Mouse (Mus musculus) kidney, adult 2 months (tissue): ENCODE measurements around the gene Grin3b. TPM values are rescaled to one million over a fixed set of nuclear protein-coding genes. Genes with fewer than 3 reads are reported as not detected.

ENCODE experiments used
- DNase-seq: peaks from one replicate; pipeline ENCODE4 v3.0.0; 2021
- H3K27ac ChIP-seq: fragments of 200-500 bp; 2 replicates; pipeline ENCODE4 v1.5.1; 2012; ENCODE audit warnings: low read depth, low read length, control low read depth, inconsistent platforms; ENCODE audit not compliant: insufficient read depth
- H3K27me3 ChIP-seq: fragments of 200-500 bp; replicated peaks from 2 replicates; pipeline ENCODE4 v1.6.1; 2012; ENCODE audit warnings: mild to moderate bottlenecking, moderate library complexity, low read length, inconsistent platforms; ENCODE audit not compliant: control insufficient read depth, insufficient read depth
- H3K36me3 ChIP-seq: fragments of 200-500 bp; 2 replicates; pipeline ENCODE4 v1.6.1; 2012; ENCODE audit warnings: mild to moderate bottlenecking, moderate library complexity, low read length, inconsistent platforms; ENCODE audit not compliant: control insufficient read depth, insufficient read depth
- H3K4me1 ChIP-seq: fragments of 200-500 bp; 2 replicates; pipeline ENCODE4 v1.6.1; 2011; ENCODE audit warnings: low read length; ENCODE audit not compliant: control insufficient read depth, insufficient read depth
- H3K4me3 ChIP-seq: fragments of 200-500 bp; 2 replicates; pipeline ENCODE4 v1.5.1; 2011; ENCODE audit warnings: mild to moderate bottlenecking, low read depth, low read length, control low read depth; ENCODE audit not compliant: insufficient read depth
- CTCF ChIP-seq: fragments of 200-500 bp; conservative IDR thresholded peaks from 2 replicates; pipeline ENCODE4 v1.5.1; 2011; ENCODE audit warnings: low read depth, mild to moderate bottlenecking, control low read depth, low read length, moderate library complexity, mixed read lengths; ENCODE audit not compliant: insufficient read depth, insufficient read length
- POLR2A ChIP-seq: fragments of 200-500 bp; IDR thresholded peaks from one replicate; pipeline ENCODE4 v1.6.1; 2011; ENCODE audit warnings: low read depth, low read length, control low read depth
- WGBS: fragments of 180-500 bp; shearing (Covaris S2); methylation state at CpG from one replicate; pipeline ENCODE4 v1.1.7; 2018; 5-methylcytosine and 5-hydroxymethylcytosine counted together
- polyA plus RNA-seq: library from polyadenylated mRNA; depleted of rRNA; stranded (reverse); fragments of >200 nt; gene quantifications from 2 replicates; pipeline ENCODE4 v1.2.3, GENCODE M21; 2012

The Grin3b gene
- polyA plus RNA-seq, 1 experiment, result 1.6 TPM

DNA sequence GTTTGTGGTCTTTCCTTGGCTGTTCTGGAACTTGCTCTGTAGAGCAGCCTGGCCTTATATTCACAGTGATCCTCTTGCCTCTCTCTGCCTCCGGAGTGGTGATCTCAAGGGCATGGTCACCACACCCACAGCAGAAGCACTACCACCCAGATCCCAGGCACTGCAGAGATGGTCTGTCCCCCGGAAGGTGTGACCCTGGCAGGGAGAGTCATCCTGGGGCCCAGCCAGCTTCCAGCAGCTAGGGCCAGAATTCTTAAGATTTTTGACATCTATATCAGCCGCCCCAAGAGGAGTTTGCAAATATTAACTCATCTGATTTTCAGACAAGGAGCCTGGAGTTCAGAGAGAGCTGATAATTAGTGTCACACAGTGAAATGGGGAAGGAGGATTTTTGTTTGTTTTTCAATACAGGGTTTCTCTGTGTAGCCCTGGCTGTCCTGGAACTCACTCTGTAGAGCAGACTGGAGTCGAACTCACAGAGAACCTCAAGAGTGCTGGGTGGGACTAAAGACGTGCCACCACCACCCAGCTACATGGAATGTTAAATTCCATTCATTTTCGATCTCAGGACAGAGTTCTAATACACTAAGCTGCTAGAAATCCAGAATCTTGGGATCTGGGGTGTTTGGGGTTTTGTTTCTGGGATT lies 15.8 kb downstream of the Grin3b start:
- DNase-seq, result peak; percentile 56
- H3K27me3 ChIP-seq, result no peaks in the 10 kb centered on the region
- 15% methylated on average over 6 of the region's 6 CpGs for WGBS
- H3K4me1 ChIP-seq, result peaks cover 23% of the 10 kb centered on the region
- TF ChIP-seq CTCF (no peak), POLR2A (no peak)
- peak overlapping the region; percentile 94 for H3K27ac ChIP-seq
- H3K4me3 ChIP-seq, result peak overlapping the region; percentile 65; the same call in 1 of the 2 replicates
- H3K36me3 ChIP-seq, result no peaks in the 10 kb centered on the region

DNA sequence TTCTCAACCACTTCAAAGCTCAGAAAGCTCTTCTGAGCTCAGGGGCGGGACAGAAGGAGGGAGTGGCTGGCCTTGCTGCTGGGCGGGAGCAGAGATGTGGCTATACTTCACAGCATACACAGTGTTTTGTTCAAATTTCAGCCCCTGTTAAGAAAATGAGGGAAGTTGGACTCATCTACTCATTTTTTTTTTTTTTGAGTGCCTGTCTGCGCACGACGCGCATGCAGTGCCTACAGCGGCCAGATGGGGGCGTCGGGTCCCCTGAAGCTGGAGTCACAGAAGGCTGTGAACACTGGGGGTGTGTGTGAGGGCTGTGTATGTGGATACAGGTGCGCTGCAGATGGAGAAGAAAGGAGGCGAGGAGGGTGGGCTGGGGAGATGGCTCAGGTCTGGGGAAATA lies 16.4 kb downstream of the Grin3b start:
- Histone ChIP-seq H3K4me3 (no peak overlapping the region), H3K36me3 (no peaks in the 10 kb centered on the region), H3K27me3 (no peaks in the 10 kb centered on the region), H3K4me1 (peaks cover 23% of the 10 kb centered on the region), H3K27ac (peak overlapping the region; percentile 36; the same call in 1 of the 2 replicates)
- peak; percentile 89 for DNase-seq
- 8% methylated on average over 11 of the region's 11 CpGs for WGBS
- TF ChIP-seq CTCF, result peak; percentile 76
- no peak for TF ChIP-seq POLR2A

DNA sequence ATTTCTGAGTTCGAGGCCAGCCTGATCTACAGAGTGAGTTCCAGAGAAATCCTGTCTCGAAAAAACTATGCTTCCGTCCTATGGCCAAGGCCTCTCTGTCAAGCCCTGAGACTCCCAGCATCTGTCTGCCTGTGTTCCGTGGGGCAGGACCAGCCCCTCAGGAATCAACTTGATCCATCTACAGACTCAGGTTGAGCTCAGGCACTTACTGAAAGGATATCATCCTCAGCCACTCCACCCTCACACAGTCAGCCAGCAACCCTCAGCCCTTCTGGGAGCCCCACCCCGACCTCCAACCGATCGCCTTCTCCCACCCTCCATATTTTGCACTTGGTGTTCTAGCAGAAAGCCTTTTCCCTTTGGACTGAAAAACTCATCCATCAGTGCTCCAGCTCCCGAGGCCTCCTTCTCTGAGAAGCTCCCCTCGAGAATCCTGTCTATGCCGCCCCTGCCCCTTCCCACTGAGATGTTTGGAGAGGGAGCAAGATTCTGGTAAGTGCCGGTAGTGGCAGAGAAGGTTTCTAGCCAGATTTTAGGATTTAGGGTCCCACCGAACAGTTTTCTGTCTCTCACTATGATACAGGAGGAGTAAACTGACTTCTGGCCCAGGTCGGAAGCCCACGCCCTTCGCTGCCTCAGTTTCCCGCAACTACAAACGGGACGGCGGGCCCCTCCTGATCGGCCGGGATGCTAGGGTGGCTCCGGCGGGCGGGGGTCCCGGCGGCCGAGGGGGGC lies 17.4 kb downstream of the Grin3b start:
- peaks cover 16% of the 10 kb centered on the region for H3K4me1 ChIP-seq
- no peak for DNase-seq
- H3K27ac ChIP-seq, result peak overlapping the region; percentile 84
- H3K27me3 ChIP-seq, result no peaks in the 10 kb centered on the region
- 23% methylated on average over 27 of the region's 27 CpGs for WGBS
- no peak for TF ChIP-seq CTCF
- H3K4me3 ChIP-seq, result peak overlapping the region; percentile 73
- H3K36me3 ChIP-seq, result no peaks in the 10 kb centered on the region

GRCm38 (mm10) chr10:79988506-79989271 lies 18.2 kb downstream of the Grin3b start, which contains the start of gene Cnn2:
Gene Cnn2 (plus strand): TSS chr10:79988584.
- H3K27me3 ChIP-seq, result no peaks in the 10 kb centered on the region
- TF ChIP-seq POLR2A, result no peak
- no peak for TF ChIP-seq CTCF
- peaks cover 15% of the 10 kb centered on the region for H3K4me1 ChIP-seq
- peak within 1 kb of the TSS; percentile 73 for H3K4me3 ChIP-seq
- H3K27ac ChIP-seq, result peak within 1 kb of the TSS; percentile 84
- DNase-seq, result peak; percentile 76
- no peaks in the 10 kb centered on the region for H3K36me3 ChIP-seq
- 2% methylated on average over 59 of the region's 59 CpGs for WGBS

DNA sequence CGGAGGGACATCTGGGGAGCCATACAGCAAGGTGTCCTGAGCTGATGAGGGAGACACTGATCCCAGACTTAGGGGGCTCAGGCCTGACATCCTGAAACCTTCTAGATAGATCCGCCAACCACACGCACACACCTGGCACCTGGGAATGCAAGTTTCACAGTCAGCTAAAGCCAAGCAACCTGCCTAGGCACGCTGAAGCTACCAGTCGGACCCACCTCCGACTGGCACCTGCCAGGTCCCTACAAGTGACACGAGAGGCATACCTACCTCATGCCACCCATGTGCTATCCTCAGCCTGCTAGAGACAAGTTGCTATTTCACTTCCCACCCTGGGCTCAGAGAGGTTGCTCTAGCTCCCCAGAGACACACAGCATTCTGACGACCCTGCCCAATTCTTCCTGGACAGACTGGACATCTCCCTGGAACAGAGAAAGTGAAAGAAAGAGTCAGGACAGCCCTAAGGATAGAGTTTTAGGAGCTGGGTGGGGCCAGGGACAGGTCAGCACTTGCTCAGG lies 18.8 kb downstream of the Grin3b start:
- 43% methylated on average over 8 of the region's 8 CpGs for WGBS
- H3K36me3 ChIP-seq, result no peaks in the 10 kb centered on the region
- peak overlapping the region; percentile 73 for H3K4me3 ChIP-seq
- peaks cover 15% of the 10 kb centered on the region for H3K4me1 ChIP-seq
- H3K27me3 ChIP-seq, result no peaks in the 10 kb centered on the region
- no peak for DNase-seq
- TF ChIP-seq POLR2A (no peak), CTCF (no peak)
- H3K27ac ChIP-seq, result peak overlapping the region; percentile 44; the same call in 1 of the 2 replicates

- H3K4me3 ChIP-seq, result peak overlapping the region; percentile 73
- WGBS, result 13% methylated on average over 15 of the region's 15 CpGs
- H3K27ac ChIP-seq, result peak overlapping the region; percentile 44; the same call in 1 of the 2 replicates
- no peaks in the 10 kb centered on the region for H3K27me3 ChIP-seq
- peaks cover 15% of the 10 kb centered on the region for H3K4me1 ChIP-seq
- TF ChIP-seq CTCF, result no peak
- no peak for TF ChIP-seq POLR2A
- DNase-seq, result no peak
- no peaks in the 10 kb centered on the region for H3K36me3 ChIP-seq
Observed at GRCm38 (mm10) chr10:79989870-79990269, 19.4 kb downstream of the Grin3b start.
